Mouse (Mus musculus) heart, embryonic 14.5 days (tissue): ENCODE results near the gene Vwa8. TPM values are rescaled to one million over a fixed set of nuclear protein-coding genes. Genes with fewer than 3 reads are reported as not detected.
A peak's percentile ranks its signal among the peaks of the same experiment; 100 is the strongest.

Source experiments
- ATAC-seq: fragments of 200-750 bp; cut with Nextera tagmentation; 2 replicates; pipeline ENCODE4 v1.8.0; 2017; ENCODE audit warnings: low read depth, moderate TSS enrichment; ENCODE audit not compliant: insufficient number of reproducible peaks, insufficient read depth, low FRiP score
- H3K27ac ChIP-seq, 2 experiments: fragments of 200-500 bp in 1 of 2; fragments of 300-500 bp in 1 of 2; sonication (generic) in 1 of 2; replicated peaks in 1 of 2; 2 replicates each; pipeline ENCODE4 v1.5.1; 2012 to 2014; ENCODE audit warnings: low read depth in 2 of 2, low read length in 2 of 2, control low read depth in 1 of 2, mild to moderate bottlenecking in 1 of 2, mixed read lengths in 1 of 2; ENCODE audit not compliant: control insufficient read depth in 1 of 2, insufficient read depth in 1 of 2
- H3K27me3 ChIP-seq: fragments of 300-500 bp; sonication (generic); 2 replicates; pipeline ENCODE4 v1.6.1; 2014; ENCODE audit warnings: mild to moderate bottlenecking, low read length, control low read depth; ENCODE audit not compliant: control insufficient read depth, insufficient read depth
- H3K36me3 ChIP-seq: fragments of 300-500 bp; sonication (generic); 2 replicates; pipeline ENCODE4 v1.6.1; 2014; ENCODE audit warnings: mild to moderate bottlenecking, control low read depth, low read length, mixed read lengths; ENCODE audit not compliant: control insufficient read depth, insufficient read depth
- H3K4me1 ChIP-seq, 2 experiments: fragments of 200-500 bp in 1 of 2; fragments of 300-500 bp in 1 of 2; sonication (generic) in 1 of 2; 2 replicates each; pipeline ENCODE4 v1.6.1; 2012 to 2014; ENCODE audit warnings: low read length in 2 of 2, control low read depth in 1 of 2, mixed read lengths in 1 of 2; ENCODE audit not compliant: control insufficient read depth in 2 of 2, insufficient read depth in 2 of 2
- H3K4me2 ChIP-seq: fragments of 300-500 bp; sonication (generic); 2 replicates; pipeline ENCODE4 v1.6.1; 2014; ENCODE audit warnings: mild to moderate bottlenecking, low read length
- H3K4me3 ChIP-seq, 2 experiments: fragments of 200-500 bp in 1 of 2; fragments of 300-500 bp in 1 of 2; sonication (generic) in 1 of 2; 2 replicates each; pipeline ENCODE4 v1.5.1; 2012 to 2014; ENCODE audit warnings: low read length in 2 of 2, mild to moderate bottlenecking in 2 of 2, control low read depth in 1 of 2, low read depth in 1 of 2, moderate library complexity in 1 of 2; ENCODE audit not compliant: control insufficient read depth in 1 of 2, insufficient read depth in 1 of 2
- H3K9ac ChIP-seq: fragments of 300-500 bp; sonication (generic); 2 replicates; pipeline ENCODE4 v1.6.1; 2014; ENCODE audit warnings: mild to moderate bottlenecking, low read length
- H3K9me3 ChIP-seq: fragments of 300-500 bp; sonication (generic); 2 replicates; pipeline ENCODE4 v1.6.1; 2016; ENCODE audit warnings: low read length, control low read depth; ENCODE audit not compliant: control insufficient read depth
- WGBS: fragments of 180-500 bp; shearing (Covaris S2); extraction: QIAGEN DNeasy Blood & Tissue Kit; methylation state at CpG from one replicate; pipeline ENCODE4 v1.1.7; 2014; 5-methylcytosine and 5-hydroxymethylcytosine counted together
- polyA plus RNA-seq: library from polyadenylated mRNA; unstranded; fragments of >200 nt; fragmentation: Nextera tagmentation; extraction: Ambion mirVana; gene quantifications from 2 replicates; pipeline ENCODE4 v1.2.1, GENCODE M21; 2014

The Vwa8 gene
- 23.1 and 25.2 TPM in 2 replicates for polyA plus RNA-seq

DNA sequence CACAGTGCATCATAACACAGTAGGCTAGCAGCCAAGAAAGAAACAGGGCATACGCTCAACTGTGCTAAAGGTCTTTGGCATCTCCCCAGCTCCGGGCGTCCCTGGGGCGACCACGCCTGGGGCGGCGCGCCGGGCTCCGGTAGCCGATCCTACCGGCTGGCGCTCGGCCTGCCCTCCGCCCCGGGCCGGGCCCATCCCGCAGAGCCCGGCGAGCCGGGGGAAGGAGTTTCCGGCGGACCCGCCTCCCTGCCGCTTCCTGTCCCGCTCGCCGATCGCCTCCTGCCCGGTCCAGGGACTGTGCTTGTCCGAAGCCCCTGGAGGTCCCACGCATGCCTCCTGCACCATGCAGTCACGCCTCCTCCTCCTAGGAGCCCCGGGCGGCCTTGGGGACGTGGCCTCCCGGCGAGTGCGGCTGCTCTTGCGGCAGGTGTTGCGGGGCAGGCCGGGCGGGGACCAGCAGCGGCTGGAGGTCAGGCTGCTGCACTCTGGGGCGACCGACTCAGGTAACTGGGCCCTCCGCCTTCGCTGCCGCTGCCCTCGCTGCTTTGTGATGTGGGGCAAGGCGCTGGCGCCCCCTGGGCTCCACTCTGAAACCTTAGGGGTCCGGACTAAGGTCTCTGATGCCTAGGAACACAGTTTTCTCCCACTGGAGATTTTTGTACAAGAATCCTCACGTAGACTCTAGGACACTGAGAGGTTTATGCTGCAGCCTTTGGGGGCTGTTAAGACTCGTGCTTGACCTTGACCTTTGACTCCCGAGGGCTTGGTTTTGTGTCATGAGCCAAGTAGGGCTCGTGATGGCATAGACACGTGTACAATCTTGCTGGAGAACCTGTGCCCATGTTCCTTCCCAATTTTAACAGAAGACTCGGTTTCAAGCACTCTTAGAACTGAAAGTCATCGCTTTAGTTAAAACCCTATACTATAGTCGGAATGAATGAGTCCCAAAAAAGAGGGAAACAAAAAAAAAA lies at the start of gene Vwa8:
TSS of gene Vwa8 (plus strand) at position 112 of the 971 bp plus-strand sequence.
- Histone ChIP-seq H3K4me1 (peaks cover 7 to 18% of the 10 kb centered on the region in 2 experiments), H3K27me3 (no peaks in the 10 kb centered on the region), H3K9me3 (no peaks in the 10 kb centered on the region), H3K4me2 (peak within 1 kb of the TSS; percentile 70), H3K9ac (peak within 1 kb of the TSS; percentile 87), H3K36me3 (no peaks in the 10 kb centered on the region), H3K4me3 (peak within 1 kb of the TSS; percentile 95 to 97), H3K27ac (peak within 1 kb of the TSS; percentile 93)
- 3% methylated on average over 59 of the region's 61 CpGs for whole genome bisulfite sequencing
- ATAC-seq = peak; percentile 82

DNA sequence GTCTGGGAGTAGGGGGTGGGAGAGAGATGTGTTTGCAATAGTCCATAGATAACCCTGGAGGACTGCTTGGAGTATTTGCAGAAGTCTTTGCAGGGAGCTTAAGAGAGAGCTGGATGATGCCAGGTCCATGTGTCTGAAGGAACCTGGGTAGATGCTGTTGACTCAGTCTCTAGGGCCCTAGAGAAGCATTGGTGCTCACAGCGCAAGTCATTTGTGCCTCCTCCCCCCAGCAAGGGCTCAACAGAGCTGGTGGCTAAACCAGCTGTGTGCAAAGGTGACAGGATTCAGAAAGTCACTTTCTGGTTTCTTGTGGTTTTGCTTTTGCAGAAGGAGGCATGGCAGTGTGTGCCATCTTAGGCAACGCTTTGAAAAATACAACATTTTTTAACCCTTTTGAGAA lies 46.5 kb upstream of the Vwa8 start:
- no peak for ATAC-seq
- Histone ChIP-seq H3K9me3 (no peaks in the 10 kb centered on the region), H3K4me1 (0 out of 4 replicates have a peak, but pooled peaks cover 0 to 5% of the 10 kb centered on the region in 2 experiments), H3K27me3 (no peaks in the 10 kb centered on the region), H3K27ac (no peak overlapping the region), H3K9ac (no peak overlapping the region), H3K4me3 (no peak overlapping the region), H3K36me3 (no peaks in the 10 kb centered on the region), H3K4me2 (no peak overlapping the region)
- WGBS = 95% methylated on average over 2 of the region's 2 CpGs

DNA sequence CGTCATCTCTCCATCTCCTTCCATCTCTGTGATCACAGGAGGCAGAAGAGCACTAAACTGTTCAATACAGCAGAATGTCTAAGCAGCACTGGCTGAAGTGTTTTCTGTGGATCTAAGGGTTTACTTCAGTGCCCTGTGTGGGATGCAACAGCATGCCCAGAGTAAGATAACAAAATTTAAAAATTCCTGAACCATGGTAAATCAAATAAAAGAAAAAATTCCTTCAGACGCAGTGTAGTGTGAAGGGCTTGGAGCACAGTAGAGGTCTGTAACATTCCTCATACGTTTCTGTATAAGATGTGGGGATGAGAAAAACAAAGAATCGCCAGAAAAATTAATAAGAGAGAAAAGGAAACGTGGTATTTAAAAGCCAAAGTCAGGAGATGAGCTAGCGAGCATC lies 44.9 kb upstream of the Vwa8 start:
- Histone ChIP-seq H3K27me3 (no peaks in the 10 kb centered on the region), H3K36me3 (no peaks in the 10 kb centered on the region), H3K9ac (no peak overlapping the region), H3K27ac (no peak overlapping the region), H3K4me2 (no peak overlapping the region), H3K4me1 (no peaks in the 10 kb centered on the region), H3K4me3 (no peak overlapping the region), H3K9me3 (no peaks in the 10 kb centered on the region)
- WGBS = 77% methylated on average over 6 of the region's 6 CpGs
- no peak for ATAC-seq

DNA sequence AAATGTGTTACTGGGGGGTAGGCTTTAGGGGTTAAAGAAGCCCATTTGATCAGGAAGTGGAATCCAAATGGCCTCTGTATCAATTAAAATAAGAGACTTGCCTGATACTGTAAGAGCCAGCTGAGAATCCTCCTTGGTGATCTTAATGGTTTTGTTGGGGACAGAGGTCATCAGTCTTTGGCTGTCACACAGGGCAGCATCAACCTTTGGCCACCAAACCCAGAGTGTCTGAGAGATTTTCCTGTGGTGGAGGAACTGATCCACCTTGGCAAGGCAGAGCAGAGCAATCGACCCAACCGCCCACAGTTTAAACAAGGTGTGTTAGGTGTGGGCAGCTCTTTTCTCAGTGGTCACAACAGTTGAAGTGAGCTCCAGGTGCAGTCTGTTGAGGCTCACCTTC lies 36.0 kb upstream of the Vwa8 start:
- 88% methylated on average over 2 of the region's 2 CpGs for WGBS
- Histone ChIP-seq H3K4me3 (no peak overlapping the region), H3K27ac (no peak overlapping the region), H3K9ac (no peak overlapping the region), H3K4me1 (no peaks in the 10 kb centered on the region), H3K36me3 (no peaks in the 10 kb centered on the region), H3K9me3 (0 out of 2 replicates have a peak, but pooled peaks cover 2% of the 10 kb centered on the region), H3K4me2 (no peak overlapping the region), H3K27me3 (no peaks in the 10 kb centered on the region)
- no peak for ATAC-seq

DNA sequence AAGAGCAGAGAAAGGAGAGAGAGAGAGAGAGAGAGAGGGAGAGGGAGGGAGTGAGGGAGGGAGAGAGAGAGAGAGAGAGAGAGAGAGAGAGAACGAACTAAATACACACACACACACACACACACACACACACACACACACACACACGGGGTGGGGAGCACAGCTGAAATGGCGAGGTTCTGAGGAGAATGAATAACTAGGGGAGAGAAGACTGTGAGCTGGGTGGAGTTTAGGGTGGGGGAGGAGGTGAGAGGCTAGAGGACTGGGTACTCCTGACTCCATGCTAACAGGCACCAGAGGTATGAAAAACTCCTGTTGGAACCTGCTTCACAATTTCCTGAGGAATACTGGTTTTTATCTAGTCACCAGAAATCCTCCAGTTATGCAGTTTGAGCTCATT lies 32.4 kb upstream of the Vwa8 start:
- Histone ChIP-seq H3K4me1 (peaks cover 2% of the 10 kb centered on the region in 2 experiments; a peak in 2 of 4 replicates), H3K36me3 (no peaks in the 10 kb centered on the region), H3K4me3 (no peak overlapping the region), H3K9ac (no peak overlapping the region), H3K27me3 (no peaks in the 10 kb centered on the region), H3K4me2 (no peak overlapping the region), H3K27ac (no peak overlapping the region), H3K9me3 (no peaks in the 10 kb centered on the region)
- ATAC-seq = no peak
- 23% methylated on average over 2 of the region's 3 CpGs for WGBS

DNA sequence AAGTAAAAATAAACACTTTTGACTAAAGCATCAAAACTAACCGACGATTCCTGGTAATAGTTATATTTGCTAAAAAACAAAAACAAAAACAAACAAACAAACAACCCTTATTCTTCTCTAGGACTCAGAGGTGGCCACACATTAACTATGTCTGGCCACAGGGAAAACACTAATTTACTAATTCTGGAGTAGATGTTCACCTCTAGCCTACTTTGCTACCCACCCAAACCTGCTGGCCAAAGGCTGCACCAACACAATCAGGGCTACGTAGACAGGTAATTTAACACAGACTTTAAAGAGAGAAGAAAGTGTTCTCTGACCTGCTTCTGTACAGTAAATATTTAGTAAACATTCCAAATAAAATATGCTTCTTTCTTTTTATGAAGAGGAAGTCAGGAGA lies 31.2 kb upstream of the Vwa8 start:
- WGBS = 98% methylated on average over 3 of the region's 3 CpGs
- no peak for ATAC-seq
- Histone ChIP-seq H3K27me3 (no peaks in the 10 kb centered on the region), H3K4me1 (peaks cover 2% of the 10 kb centered on the region in 2 experiments; a peak in 2 of 4 replicates), H3K4me2 (no peak overlapping the region), H3K36me3 (no peaks in the 10 kb centered on the region), H3K4me3 (no peak overlapping the region), H3K9ac (no peak overlapping the region), H3K27ac (no peak overlapping the region), H3K9me3 (no peaks in the 10 kb centered on the region)

DNA sequence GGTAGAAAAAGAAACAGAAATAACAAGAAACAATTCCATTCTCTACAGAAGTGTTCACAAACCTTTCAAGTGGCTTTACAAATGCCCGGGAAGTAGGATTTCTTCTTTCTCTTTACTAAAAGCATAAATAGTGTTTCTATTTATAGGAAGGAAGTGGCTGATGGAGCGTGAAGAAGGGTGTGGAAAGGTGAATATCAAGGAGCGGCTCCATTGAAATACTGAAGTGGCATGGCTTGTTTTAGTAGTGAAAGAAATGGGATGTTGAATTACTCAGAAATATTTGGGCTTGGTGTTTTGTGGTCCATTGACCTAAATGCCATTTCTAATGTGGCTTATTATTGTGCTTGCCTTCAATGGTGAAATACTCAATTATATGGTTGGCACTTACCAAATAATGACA lies 30.4 kb upstream of the Vwa8 start:
- no peak overlapping the region for H3K27ac ChIP-seq
- ATAC-seq = no peak
- H3K9me3 ChIP-seq = no peaks in the 10 kb centered on the region
- WGBS = 40% methylated on average over 3 of the region's 3 CpGs
- no peaks in the 10 kb centered on the region for H3K36me3 ChIP-seq
- no peak overlapping the region for H3K4me3 ChIP-seq
- H3K4me1 ChIP-seq = peaks cover 2% of the 10 kb centered on the region in 2 experiments; a peak in 2 of 4 replicates
- no peak overlapping the region for H3K4me2 ChIP-seq
- H3K27me3 ChIP-seq = no peaks in the 10 kb centered on the region
- H3K9ac ChIP-seq = no peak overlapping the region
